16 mouse cellular contexts compared by ENCODE assay signal in genomic region chr5:121858427-121858826, GRCm38 (mm10).
"Had no signal": no experiment of that assay in that cellular context is flagged by ENCODE, and none has a peak within 500 bp of the region (broad histone marks: within the 10 kb centered on the region; RNA-seq: fewer than 3 reads in every experiment).

No protein-coding gene starts in this region.

- H3K27ac ChIP-seq: liver, embryonic 13.5 days; lung, embryonic 15.5 days; macrophage; midbrain, embryonic 13.5 days; midbrain, embryonic 15.5 days; neural tube, embryonic 12.5 days had no signal

- H3K9ac ChIP-seq: liver, embryonic 13.5 days; lung, embryonic 15.5 days; midbrain, embryonic 13.5 days; midbrain, embryonic 15.5 days; neural tube, embryonic 12.5 days had no signal

- H3K27me3 ChIP-seq: liver, embryonic 13.5 days; lung, embryonic 15.5 days; midbrain, embryonic 13.5 days; midbrain, embryonic 15.5 days; neural tube, embryonic 12.5 days had no signal

- H3K4me2 ChIP-seq: liver, embryonic 13.5 days; lung, embryonic 15.5 days; midbrain, embryonic 13.5 days; midbrain, embryonic 15.5 days; neural tube, embryonic 12.5 days had no signal

- DNase-seq: liver, embryonic 13.5 days; lung, adult 2 months; lung, postnatal 14 days; lung, postnatal 36 days; right cerebral cortex, postnatal 14 days; spleen, adult 18-20 months; thymus, adult 18-20 months; thymus, postnatal 14 days; thymus, postnatal 36 days had no signal

- ATAC-seq: lung, postnatal 0 days; midbrain, embryonic 13.5 days; midbrain, embryonic 15.5 days had no signal

- H3K9me3 ChIP-seq: lung, embryonic 15.5 days; megakaryocyte, embryonic 14.5 days; midbrain, embryonic 15.5 days had no signal

- H3K4me3 ChIP-seq: liver, embryonic 13.5 days; lung, embryonic 15.5 days; megakaryocyte, embryonic 14.5 days; midbrain, embryonic 13.5 days; midbrain, embryonic 15.5 days; neural tube, embryonic 12.5 days had no signal
